Mouse (Mus musculus) MEL (cell line): ENCODE measurements around the gene Zfp648. TPM values are rescaled to one million over a fixed set of nuclear protein-coding genes. Genes with fewer than 3 reads are reported as not detected.

Source experiments
- DNase-seq: peaks from one replicate; pipeline ENCODE4 v3.0.0; 2011; ENCODE audit warnings: low read depth, low spot score
- H3K27ac ChIP-seq: 2 replicates; pipeline ENCODE4 v1.5.1; 2012; ENCODE audit warnings: low read depth, mild to moderate bottlenecking, control low read depth, low read length, moderate library complexity; ENCODE audit not compliant: control insufficient read depth
- H3K27me3 ChIP-seq, 2 experiments: fragments of 150-350 bp in 1 of 2; sonication (generic) in 1 of 2; 2 replicates each; pipeline ENCODE4 v1.6.1; 2012; ENCODE audit warnings: low read length in 2 of 2, mild to moderate bottlenecking in 2 of 2, improper control_type of control experiment in 1 of 2, moderate library complexity in 1 of 2; ENCODE audit not compliant: insufficient read depth in 2 of 2, control insufficient read depth in 1 of 2
- H3K36me3 ChIP-seq, 2 experiments: 2 replicates each; pipeline ENCODE4 v1.6.1; 2012 to 2014; ENCODE audit warnings: low read length in 2 of 2, improper control_type of control experiment in 1 of 2, inconsistent platforms in 1 of 2, mild to moderate bottlenecking in 1 of 2; ENCODE audit not compliant: insufficient read depth in 2 of 2, control insufficient read depth in 1 of 2
- H3K4me1 ChIP-seq, 2 experiments: fragments of 150-350 bp in 1 of 2; sonication (generic) in 1 of 2; 2 replicates each; pipeline ENCODE4 v1.6.1; 2012; ENCODE audit warnings: low read length in 2 of 2, improper control_type of control experiment in 1 of 2, mild to moderate bottlenecking in 1 of 2; ENCODE audit not compliant: insufficient read depth in 2 of 2, control insufficient read depth in 1 of 2
- H3K4me3 ChIP-seq, 2 experiments: fragments of 150-350 bp in 1 of 2; sonication (generic) in 1 of 2; 2 replicates each; pipeline ENCODE4 v1.5.1; 2012; ENCODE audit warnings: low read depth in 2 of 2, low read length in 2 of 2, mild to moderate bottlenecking in 2 of 2, moderate library complexity in 2 of 2, control low read depth in 1 of 2, improper control_type of control experiment in 1 of 2; ENCODE audit not compliant: control insufficient read depth in 1 of 2, insufficient read depth in 1 of 2
- H3K79me2 ChIP-seq: 2 replicates; pipeline ENCODE4 v1.6.1; 2012; ENCODE audit warnings: mild to moderate bottlenecking, low read length, moderate library complexity; ENCODE audit not compliant: control insufficient read depth, poor library complexity, insufficient read depth
- H3K9ac ChIP-seq: 2 replicates; pipeline ENCODE4 v1.6.1; 2012; ENCODE audit warnings: low read depth, mild to moderate bottlenecking, control low read depth, low read length, moderate library complexity; ENCODE audit not compliant: control insufficient read depth, poor library complexity, severe bottlenecking
- H3K9me3 ChIP-seq: fragments of 150-350 bp; sonication (generic); replicated peaks from 2 replicates; pipeline ENCODE4 v1.6.1; 2012; ENCODE audit warnings: mild to moderate bottlenecking, low read length, improper control_type of control experiment, moderate library complexity; ENCODE audit not compliant: insufficient read depth
- CHD1 ChIP-seq: IDR thresholded peaks from 2 replicates; pipeline ENCODE4 v1.6.1; 2012; ENCODE audit warnings: low read depth, mild to moderate bottlenecking, inconsistent platforms, low read length, improper control_type of control experiment
- CTCF ChIP-seq, 3 experiments: IDR thresholded peaks in 2 of 3; conservative IDR thresholded peaks in 1 of 3; 2 replicates each; pipeline ENCODE4 v1.5.1; 2011 to 2012; ENCODE audit warnings: low read length in 3 of 3, low read depth in 2 of 3, mild to moderate bottlenecking in 2 of 3, improper control_type of control experiment in 1 of 3, inconsistent platforms in 1 of 3, mixed read lengths in 1 of 3, moderate library complexity in 1 of 3; ENCODE audit not compliant: control insufficient read depth in 1 of 3, insufficient read depth in 1 of 3, poor library complexity in 1 of 3, severe bottlenecking in 1 of 3
- JUND ChIP-seq: IDR thresholded peaks from 2 replicates; pipeline ENCODE4 v1.6.1; 2011; ENCODE audit warnings: low read depth, mild to moderate bottlenecking, improper control_type of control experiment, low read length
- KAT2A ChIP-seq: conservative IDR thresholded peaks from 2 replicates; pipeline ENCODE4 v1.6.1; 2012; ENCODE audit warnings: low read depth, low read length, improper control_type of control experiment, inconsistent platforms
- MAFK ChIP-seq: IDR thresholded peaks from 2 replicates; pipeline ENCODE4 v1.6.1; 2011; ENCODE audit warnings: low read depth, mild to moderate bottlenecking, low read length, improper control_type of control experiment, borderline replicate concordance
- MAX ChIP-seq: IDR thresholded peaks from 2 replicates; pipeline ENCODE4 v1.6.1; 2011; ENCODE audit warnings: low read length, improper control_type of control experiment
- MXI1 ChIP-seq: IDR thresholded peaks from 2 replicates; pipeline ENCODE4 v1.6.1; 2011; ENCODE audit warnings: mild to moderate bottlenecking, low read depth, low read length, improper control_type of control experiment
- MYB ChIP-seq: IDR thresholded peaks from 2 replicates; pipeline ENCODE4 v1.6.1; 2011; ENCODE audit warnings: mild to moderate bottlenecking, low read depth, low read length, improper control_type of control experiment
- MYC ChIP-seq: IDR thresholded peaks from 2 replicates; pipeline ENCODE4 v1.6.1; 2011; ENCODE audit warnings: low read depth, mild to moderate bottlenecking, low read length, improper control_type of control experiment, moderate library complexity
- POLR2AphosphoS2 ChIP-seq: IDR thresholded peaks from 2 replicates; pipeline ENCODE4 v1.6.1; 2011; ENCODE audit warnings: low read length, improper control_type of control experiment
- RAD21 ChIP-seq: IDR thresholded peaks from 2 replicates; pipeline ENCODE4 v1.6.1; 2011; ENCODE audit warnings: mild to moderate bottlenecking, low read depth, low read length, improper control_type of control experiment
- RCOR1 ChIP-seq: IDR thresholded peaks from 2 replicates; pipeline ENCODE4 v1.6.1; 2012; ENCODE audit warnings: low read depth, mild to moderate bottlenecking, inconsistent platforms, low read length, improper control_type of control experiment
- SMC3 ChIP-seq: IDR thresholded peaks from 2 replicates; pipeline ENCODE4 v1.6.1; 2011; ENCODE audit warnings: low read depth, low read length, improper control_type of control experiment
- TCF12 ChIP-seq: IDR thresholded peaks from 2 replicates; pipeline ENCODE4 v1.6.1; 2014; ENCODE audit warnings: low read depth, mild to moderate bottlenecking, inconsistent platforms, low read length, improper control_type of control experiment, moderate library complexity
- UBTF ChIP-seq: IDR thresholded peaks from 2 replicates; pipeline ENCODE4 v1.6.1; 2012; ENCODE audit warnings: low read depth, mild to moderate bottlenecking, inconsistent platforms, low read length, improper control_type of control experiment, moderate library complexity, borderline replicate concordance; ENCODE audit not compliant: insufficient read depth
- USF1 ChIP-seq: IDR thresholded peaks from 2 replicates; pipeline ENCODE4 v1.6.1; 2014; ENCODE audit warnings: low read depth, mild to moderate bottlenecking, inconsistent platforms, low read length, improper control_type of control experiment, moderate library complexity
- ZC3H11A ChIP-seq: IDR thresholded peaks from 2 replicates; pipeline ENCODE4 v1.6.1; 2012; ENCODE audit warnings: low read depth, mild to moderate bottlenecking, inconsistent platforms, low read length, improper control_type of control experiment
- ZNF384 ChIP-seq: IDR thresholded peaks from 2 replicates; pipeline ENCODE4 v1.6.1; 2012; ENCODE audit warnings: low read depth, mild to moderate bottlenecking, inconsistent platforms, low read length, improper control_type of control experiment
- polyA plus RNA-seq, 2 experiments: library from polyadenylated mRNA; stranded (reverse) in 1 of 2; unstranded in 1 of 2; fragments of >175 nt in 1 of 2; fragments of >200 nt in 1 of 2; gene quantifications; 2 replicates each; pipeline versions ENCODE4 v1.2.1 to v1.2.4; 2012; ENCODE audit warnings: low replicate concordance in 2 of 2, low read depth in 1 of 2; ENCODE audit not compliant: insufficient read length in 2 of 2, insufficient read depth in 1 of 2, missing spikeins in 1 of 2
- total RNA-seq: library from RNA; depleted of rRNA; stranded (reverse); fragments of 300-350 nt; gene quantifications from 2 replicates; pipeline ENCODE4 v1.2.3, GENCODE M21; 2012

Gene Zfp648
- total and polyA plus RNA-seq, 3 experiments, result not detected

DNA sequence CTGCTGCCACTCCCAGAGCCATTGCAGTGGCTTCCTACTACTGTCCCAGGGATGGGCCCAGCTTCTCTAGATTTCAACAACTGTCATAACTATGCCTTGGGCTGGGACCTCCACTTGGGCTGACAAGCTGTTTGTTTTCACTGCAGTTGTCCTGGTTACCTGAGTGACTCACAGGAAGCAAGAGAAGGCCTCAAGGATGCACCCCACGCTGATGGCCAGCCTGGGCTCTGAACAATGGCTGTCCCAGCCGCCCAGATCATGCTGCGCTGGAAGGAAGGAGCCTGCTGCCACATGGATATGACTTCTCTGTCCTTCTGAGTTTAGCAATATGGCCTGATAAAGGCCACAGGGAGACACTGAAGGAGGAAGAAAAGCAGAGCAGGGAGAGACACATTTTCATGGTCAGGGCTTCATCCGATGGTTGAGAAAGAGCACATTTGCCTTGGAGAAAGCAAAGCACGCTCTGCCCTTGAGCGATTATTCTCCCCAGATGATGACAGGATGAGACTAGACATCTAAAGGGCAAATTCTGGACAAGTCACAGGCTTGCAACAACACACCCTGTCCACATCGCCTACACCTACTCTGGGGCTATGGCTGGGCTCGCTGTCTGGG is 22.3 kb upstream of the Zfp648 start:
- Histone ChIP-seq H3K36me3 (no peaks in the 10 kb centered on the region), H3K9me3 (no peaks in the 10 kb centered on the region), H3K9ac (no peak overlapping the region), H3K79me2 (no peaks in the 10 kb centered on the region), H3K4me3 (no peak overlapping the region), H3K27me3 (no peaks in the 10 kb centered on the region), H3K4me1 (no peaks in the 10 kb centered on the region), H3K27ac (no peak overlapping the region)
- DNase-seq, result no peak
- TF ChIP-seq ZNF384 (no peak), JUND (no peak), CHD1 (no peak), MAFK (no peak), MXI1 (no peak), MYB (no peak), UBTF (no peak), POLR2AphosphoS2 (no peak), RAD21 (no peak), TCF12 (no peak), ZC3H11A (no peak), MYC (no peak), KAT2A (no peak), MAX (no peak), USF1 (no peak), RCOR1 (no peak)

DNA sequence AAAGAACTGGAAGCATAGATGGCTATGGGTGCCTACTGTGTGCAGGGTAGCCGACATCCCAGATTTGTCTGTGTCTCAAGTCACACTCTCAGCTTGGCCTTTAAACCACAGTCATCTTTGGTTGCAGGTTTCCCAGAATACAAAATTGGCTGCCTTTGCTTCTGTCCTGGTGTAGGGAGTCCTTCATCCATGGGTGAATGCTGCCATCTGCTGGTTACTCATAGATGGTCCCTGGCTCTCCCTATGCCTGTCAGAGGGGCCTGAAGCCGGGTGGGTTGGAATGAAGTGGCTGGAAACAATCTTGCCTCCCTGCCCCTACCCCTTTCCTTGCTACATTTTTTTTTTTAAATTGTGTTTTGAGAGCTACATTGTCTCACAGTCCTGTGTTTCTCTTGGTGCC is 20.0 kb upstream of the Zfp648 start:
- Histone ChIP-seq H3K4me1 (no peaks in the 10 kb centered on the region), H3K4me3 (no peak overlapping the region), H3K36me3 (no peaks in the 10 kb centered on the region), H3K27me3 (no peaks in the 10 kb centered on the region), H3K79me2 (no peaks in the 10 kb centered on the region)
- TF ChIP-seq ZC3H11A (peak; percentile 36; the same call in 1 of the 2 replicates), SMC3 (peak; percentile 67), RAD21 (peak; percentile 68), CTCF (IDR thresholded peaks at IDR 0.05 in 2 of 3, conservative IDR thresholded peaks at IDR 0.05 in 1 of 3; ENCODE audit: control insufficient read depth in 1 of 3, insufficient read depth in 1 of 3, low read depth in 2 of 3, low read length in 3 of 3, poor library complexity in 1 of 3, severe bottlenecking in 1 of 3) (peak; percentile 31 to 64 (median 60); a peak in 5 of 6 replicates), MAX (no peak)
- TF ChIP-seq, all 39 proteins: peak for 4
- Histone ChIP-seq H3K9me3 (no peaks in the 10 kb centered on the region), H3K27ac (no peak overlapping the region), H3K9ac (no peak overlapping the region)
- peak; percentile 46 for DNase-seq
